Mouse (Mus musculus): ENCODE results near the gene Slc6a6. TPM values are rescaled to one million over a fixed set of nuclear protein-coding genes. Genes with fewer than 3 reads are reported as not detected.

Slc6a6 gene
- total and polyA plus RNA-seq, 2 experiments from 2014 or later, result 101 to 139 TPM

GRCm38 (mm10) chr6:91754098-91754497, 70.2 kb downstream of the Slc6a6 start:
- ATAC-seq (no peak), DNase-seq (no peak)
- Histone ChIP-seq H3K9me3 (ENCODE audit: low read length) (no peaks in the 10 kb centered on the region), H3K4me1 (ENCODE audit: insufficient read depth) (no peaks in the 10 kb centered on the region), H3K4me3 (ENCODE audit: low read depth, low read length) (no peak overlapping the region), H3K9ac (no peak overlapping the region), H3K36me3 (ENCODE audit: insufficient read depth) (peaks cover 79% of the 10 kb centered on the region), H3K4me2 (ENCODE audit: low read depth) (no peak overlapping the region), H3K27ac (ENCODE audit: low read depth, low read length) (0 out of 2 replicates have a peak overlapping the region, but pooled peaks have one; percentile 40), H3K27me3 (ENCODE audit: insufficient read depth, low read length) (no peaks in the 10 kb centered on the region)
- 25% methylated on average over 6 of the region's 6 CpGs for WGBS
- TF ChIP-seq CTCF (IDR thresholded peaks at IDR 0.05; ENCODE audit: low read depth), result no peak

- TF ChIP-seq CTCF (IDR thresholded peaks at IDR 0.05; ENCODE audit: low read depth), result no peak
- H3K36me3 ChIP-seq (ENCODE audit: insufficient read depth), result peaks cover 78% of the 10 kb centered on the region
- H3K27me3 ChIP-seq (ENCODE audit: insufficient read depth, low read length), result no peaks in the 10 kb centered on the region
- no peaks in the 10 kb centered on the region for H3K9me3 ChIP-seq (ENCODE audit: low read length)
- H3K9ac ChIP-seq, result no peak overlapping the region
- ATAC-seq (no peak), DNase-seq (no peak)
- no peak overlapping the region for H3K4me3 ChIP-seq (ENCODE audit: low read depth, low read length)
- 86% methylated on average over 12 of the region's 12 CpGs for WGBS
- no peak overlapping the region for H3K27ac ChIP-seq (ENCODE audit: low read depth, low read length)
- no peak overlapping the region for H3K4me2 ChIP-seq (ENCODE audit: low read depth)
- no peaks in the 10 kb centered on the region for H3K4me1 ChIP-seq (ENCODE audit: insufficient read depth)
Observed at GRCm38 (mm10) chr6:91754845-91755244, 71.0 kb downstream of the Slc6a6 start.

DNA sequence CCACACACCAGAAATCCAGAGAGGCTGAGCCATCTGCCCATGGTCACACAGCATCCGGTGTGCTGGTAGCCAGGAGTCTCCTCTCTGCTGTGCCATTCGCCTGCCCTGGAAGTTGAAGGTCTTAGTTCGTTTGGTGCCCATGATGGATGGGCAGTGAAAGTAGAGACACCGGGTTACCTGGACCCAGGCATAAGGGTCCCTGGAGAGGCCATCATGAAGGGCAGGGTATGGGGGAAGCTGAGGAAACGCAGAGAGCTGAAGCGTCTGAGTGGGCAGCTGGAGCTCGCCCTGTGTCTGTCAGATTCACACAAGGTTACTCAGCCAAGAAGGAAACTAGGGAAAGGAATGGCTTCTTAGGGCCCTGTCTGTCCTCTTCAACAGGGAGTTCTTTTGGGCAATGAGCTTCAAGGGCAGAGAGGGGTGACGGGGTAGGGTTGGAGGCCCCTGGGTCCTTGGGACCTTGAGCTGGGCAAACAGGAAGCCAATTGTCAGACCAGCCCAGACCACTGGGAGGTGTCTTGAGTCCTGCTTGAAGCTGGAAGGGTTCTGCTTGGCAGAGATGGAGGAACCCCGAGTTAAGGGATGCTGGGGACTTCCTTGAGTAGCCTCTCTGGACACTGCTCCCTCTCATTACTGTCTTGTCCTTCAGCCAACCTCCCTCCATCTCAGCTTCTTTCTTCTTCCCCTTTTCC, 78.3 kb downstream of the Slc6a6 start:
- ATAC-seq, result peak; percentile 39; the same call in 1 of the 2 replicates

DNA sequence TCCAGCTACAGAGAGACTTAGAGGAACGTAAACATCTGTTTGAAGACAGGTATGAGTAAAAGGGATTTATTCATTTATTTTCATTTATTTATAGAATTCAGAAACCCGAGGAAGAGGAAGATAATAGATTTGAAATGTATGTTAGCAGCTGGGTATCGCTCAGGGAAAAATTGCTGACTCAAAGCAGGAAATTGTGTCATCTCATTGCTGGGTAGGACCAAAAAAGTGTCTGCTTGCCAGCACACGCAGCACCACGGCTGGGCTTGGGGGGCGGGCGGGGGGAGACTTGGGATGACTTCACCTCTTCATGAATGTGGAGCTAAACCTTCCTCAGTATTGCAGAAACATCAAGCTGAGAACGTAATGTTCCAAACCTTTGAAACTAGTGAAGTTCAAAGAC, 83.7 kb downstream of the Slc6a6 start:
- ATAC-seq, result no peak
- H3K4me1 ChIP-seq (ENCODE audit: insufficient read depth), result no peaks in the 10 kb centered on the region

More for the DNA sequence above, 78.3 kb downstream of the Slc6a6 start:
- no peak overlapping the region for H3K4me2 ChIP-seq (ENCODE audit: low read depth)
- TF ChIP-seq CTCF (IDR thresholded peaks at IDR 0.05; ENCODE audit: low read depth), result peak; percentile 48; the same call in 1 of the 2 replicates
- DNase-seq, result no peak
- no peaks in the 10 kb centered on the region for H3K4me1 ChIP-seq (ENCODE audit: insufficient read depth)
- H3K27me3 ChIP-seq (ENCODE audit: insufficient read depth, low read length), result no peaks in the 10 kb centered on the region
- no peaks in the 10 kb centered on the region for H3K9me3 ChIP-seq (ENCODE audit: low read length)
- H3K4me3 ChIP-seq (ENCODE audit: low read depth, low read length), result no peak overlapping the region
- H3K36me3 ChIP-seq (ENCODE audit: insufficient read depth), result peaks cover 52% of the 10 kb centered on the region
- 82% methylated on average over 9 of the region's 9 CpGs for WGBS
- no peak overlapping the region for H3K27ac ChIP-seq (ENCODE audit: low read depth, low read length)
- H3K9ac ChIP-seq, result no peak overlapping the region

DNA sequence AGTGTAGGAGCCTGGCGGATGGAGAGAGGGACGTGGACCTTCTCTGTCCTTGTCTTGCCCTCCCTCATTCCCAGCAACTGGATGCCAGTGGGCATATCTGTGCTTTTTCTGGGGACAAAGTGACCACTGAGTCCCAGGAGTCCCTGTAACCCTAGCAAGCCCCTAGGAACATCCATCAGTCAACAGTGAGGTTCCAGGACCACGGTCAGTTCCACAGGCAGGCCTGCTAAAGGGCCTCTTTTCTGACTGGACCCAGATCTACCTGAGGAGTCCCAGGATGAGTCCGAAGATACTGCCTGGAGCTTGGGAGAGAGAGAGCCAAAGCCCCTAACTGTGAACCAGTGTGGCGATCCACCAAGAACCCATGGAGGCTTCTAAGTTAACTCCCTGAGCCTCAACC, 90.1 kb downstream of the Slc6a6 start:
- Histone ChIP-seq H3K4me2 (ENCODE audit: low read depth) (no peak overlapping the region), H3K27ac (ENCODE audit: low read depth, low read length) (no peak overlapping the region), H3K36me3 (ENCODE audit: insufficient read depth) (peaks cover 49% of the 10 kb centered on the region), H3K9ac (no peak overlapping the region), H3K4me3 (ENCODE audit: low read depth, low read length) (no peak overlapping the region), H3K27me3 (ENCODE audit: insufficient read depth, low read length) (no peaks in the 10 kb centered on the region), H3K9me3 (ENCODE audit: low read length) (0 out of 2 replicates have a peak, but pooled peaks cover 3% of the 10 kb centered on the region), H3K4me1 (ENCODE audit: insufficient read depth) (no peaks in the 10 kb centered on the region)
- no peak for ATAC-seq
- 79% methylated on average over 5 of the region's 5 CpGs for WGBS
- DNase-seq, result no peak
- TF ChIP-seq CTCF (IDR thresholded peaks at IDR 0.05; ENCODE audit: low read depth), result no peak

More for the DNA sequence above, 83.7 kb downstream of the Slc6a6 start:
- 0 out of 2 replicates have a peak, but pooled peaks cover 3% of the 10 kb centered on the region for H3K9me3 ChIP-seq (ENCODE audit: low read length)
- H3K36me3 ChIP-seq (ENCODE audit: insufficient read depth), result peaks cover 35% of the 10 kb centered on the region
- H3K27me3 ChIP-seq (ENCODE audit: insufficient read depth, low read length), result no peaks in the 10 kb centered on the region
- H3K9ac ChIP-seq, result no peak overlapping the region
- H3K4me3 ChIP-seq (ENCODE audit: low read depth, low read length), result no peak overlapping the region
- 89% methylated on average over 8 of the region's 8 CpGs for WGBS
- H3K4me2 ChIP-seq (ENCODE audit: low read depth), result no peak overlapping the region
- TF ChIP-seq CTCF (IDR thresholded peaks at IDR 0.05; ENCODE audit: low read depth), result no peak
- DNase-seq, result no peak
- no peak overlapping the region for H3K27ac ChIP-seq (ENCODE audit: low read depth, low read length)

DNA sequence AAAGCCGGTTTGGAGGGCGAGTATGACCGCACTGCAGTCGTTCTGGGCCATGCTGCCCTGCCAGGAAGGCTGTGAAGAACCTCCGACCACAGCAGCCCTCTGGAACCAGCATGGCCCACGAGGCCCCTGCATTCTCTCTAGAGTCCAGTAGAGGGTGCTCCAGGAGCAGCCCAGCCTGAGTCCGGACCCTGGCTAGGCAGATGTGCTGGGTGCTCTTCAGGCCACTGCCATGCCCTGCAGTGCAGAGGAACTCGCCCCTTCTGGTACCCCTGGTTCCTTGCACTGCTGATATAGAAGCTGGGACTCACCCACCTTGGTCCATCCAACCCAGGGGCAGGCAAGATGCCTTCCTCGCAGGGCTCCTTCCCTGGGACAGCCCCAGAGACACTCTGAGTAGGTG, 92.7 kb downstream of the Slc6a6 start:
- H3K27me3 ChIP-seq (ENCODE audit: insufficient read depth, low read length), result no peaks in the 10 kb centered on the region
- H3K4me1 ChIP-seq (ENCODE audit: insufficient read depth), result no peaks in the 10 kb centered on the region
- 16% methylated on average over 9 of the region's 9 CpGs for WGBS
- H3K36me3 ChIP-seq (ENCODE audit: insufficient read depth), result peaks cover 51% of the 10 kb centered on the region
- DNase-seq (peak; percentile 78), ATAC-seq (peak; percentile 87)
- no peak overlapping the region for H3K9ac ChIP-seq
- H3K27ac ChIP-seq (ENCODE audit: low read depth, low read length), result no peak overlapping the region
- H3K4me2 ChIP-seq (ENCODE audit: low read depth), result no peak overlapping the region
- no peak overlapping the region for H3K4me3 ChIP-seq (ENCODE audit: low read depth, low read length)
- H3K9me3 ChIP-seq (ENCODE audit: low read length), result no peaks in the 10 kb centered on the region
- TF ChIP-seq CTCF (IDR thresholded peaks at IDR 0.05; ENCODE audit: low read depth), result peak; percentile 92

DNA sequence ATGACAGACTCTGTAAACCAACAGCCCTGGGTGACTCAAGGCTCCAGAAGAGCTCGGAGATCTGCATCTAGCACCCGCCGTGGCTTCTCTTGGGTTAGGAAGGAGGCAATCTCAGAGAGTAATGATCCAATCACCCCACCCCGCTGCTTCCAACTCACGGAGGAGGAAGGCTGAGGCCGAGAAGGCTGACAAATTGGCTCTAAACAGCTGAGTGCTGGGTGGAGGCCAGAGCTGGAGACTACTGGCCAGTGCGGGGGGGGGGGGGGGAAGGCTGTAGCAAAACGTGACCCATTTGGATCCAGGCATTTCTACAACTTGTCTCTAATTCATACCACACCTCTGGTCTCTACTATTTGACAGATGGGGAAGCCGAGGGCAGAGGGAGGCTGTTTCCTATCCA, 95.4 kb downstream of the Slc6a6 start:
- Histone ChIP-seq H3K36me3 (ENCODE audit: insufficient read depth) (peaks cover 42% of the 10 kb centered on the region), H3K9ac (no peak overlapping the region), H3K4me1 (ENCODE audit: insufficient read depth) (no peaks in the 10 kb centered on the region), H3K9me3 (ENCODE audit: low read length) (no peaks in the 10 kb centered on the region), H3K4me2 (ENCODE audit: low read depth) (no peak overlapping the region), H3K4me3 (ENCODE audit: low read depth, low read length) (no peak overlapping the region), H3K27ac (ENCODE audit: low read depth, low read length) (no peak overlapping the region), H3K27me3 (ENCODE audit: insufficient read depth, low read length) (no peaks in the 10 kb centered on the region)
- ATAC-seq (no peak), DNase-seq (no peak)
- no peak for TF ChIP-seq CTCF (IDR thresholded peaks at IDR 0.05; ENCODE audit: low read depth)
- 65% methylated on average over 8 of the region's 9 CpGs for WGBS
